Mouse (Mus musculus) megakaryocyte, embryonic 14.5 days (primary cell): ENCODE measurements around the gene Rab30.

Source experiments
- FLI1 ChIP-seq: IDR thresholded peaks from 2 replicates; pipeline ENCODE4 v1.6.1; 2012; ENCODE audit warnings: low read length, inconsistent platforms, mixed read lengths
- GATA1 ChIP-seq: IDR thresholded peaks from 3 replicates; pipeline ENCODE4 v1.6.1; 2012; ENCODE audit warnings: mixed read lengths, low read length, inconsistent platforms, borderline replicate concordance

GRCm38 (mm10) chr7:92876538-92876937 lies 135.1 kb downstream of the Rab30 start:
- TF ChIP-seq GATA1 (no peak), FLI1 (no peak)
